Mouse (Mus musculus) G1E-ER4 (cell line): ENCODE results near the gene Atxn3. TPM values are rescaled to one million over a fixed set of nuclear protein-coding genes. Genes with fewer than 3 reads are reported as not detected.

ENCODE experiments used
- GATA1 ChIP-seq: IDR thresholded peaks from one replicate; pipeline ENCODE4 v1.8.0; 2012; ENCODE audit warnings: low read length, inconsistent platforms
- polyA plus RNA-seq: library from polyadenylated mRNA; stranded (reverse); fragments of >175 nt; gene quantifications from 2 replicates; pipeline ENCODE4 v1.2.3, GENCODE M21; 2012

The Atxn3 gene
- polyA plus RNA-seq, 1 experiment: 2.0 TPM

- TF ChIP-seq GATA1: no peak
Observed at GRCm38 (mm10) chr12:101974571-101974970, 16.5 kb upstream of the Atxn3 start.

- TF ChIP-seq GATA1: no peak
Observed at GRCm38 (mm10) chr12:101972230-101972629, 14.2 kb upstream of the Atxn3 start.

- no peak for TF ChIP-seq GATA1
Observed at GRCm38 (mm10) chr12:101971311-101971710, 13.3 kb upstream of the Atxn3 start.

- TF ChIP-seq GATA1: no peak
Observed at GRCm38 (mm10) chr12:101958556-101958955, 510 bp upstream of the Atxn3 start.

- TF ChIP-seq GATA1: no peak
Observed at GRCm38 (mm10) chr12:101957079-101957941, 736 bp downstream of the Atxn3 start.

GRCm38 (mm10) chr12:101948801-101949200 is 9.2 kb downstream of the Atxn3 start:
- TF ChIP-seq GATA1: no peak

- no peak for TF ChIP-seq GATA1
Observed at GRCm38 (mm10) chr12:101947986-101948385, 10.1 kb downstream of the Atxn3 start.

GRCm38 (mm10) chr12:101937572-101937971 is 20.5 kb downstream of the Atxn3 start:
- no peak for TF ChIP-seq GATA1

- no peak for TF ChIP-seq GATA1
Observed at GRCm38 (mm10) chr12:101935223-101935622, 22.8 kb downstream of the Atxn3 start.

GRCm38 (mm10) chr12:101928423-101928822 is 29.6 kb downstream of the Atxn3 start:
- TF ChIP-seq GATA1: no peak

GRCm38 (mm10) chr12:101922313-101922712 is 35.7 kb downstream of the Atxn3 start:
- TF ChIP-seq GATA1: no peak

GRCm38 (mm10) chr12:101919847-101920246 is 38.2 kb downstream of the Atxn3 start:
- TF ChIP-seq GATA1: no peak

GRCm38 (mm10) chr12:101917165-101917564 is 40.9 kb downstream of the Atxn3 start:
- no peak for TF ChIP-seq GATA1

GRCm38 (mm10) chr12:101912626-101913490 is 45.2 kb downstream of the Atxn3 start, which contains the start of gene Trip11:
Gene Trip11, minus strand, starts transcription at chr12:101913267.
- no peak for TF ChIP-seq GATA1

- TF ChIP-seq GATA1: no peak
Observed at GRCm38 (mm10) chr12:101911346-101911745, 46.7 kb downstream of the Atxn3 start.

GRCm38 (mm10) chr12:101910360-101910759 is 47.7 kb downstream of the Atxn3 start:
- TF ChIP-seq GATA1: no peak
